Mouse (Mus musculus) brown adipose tissue, adult 24 weeks (tissue): ENCODE data around the gene Nek1. TPM values are rescaled to one million over a fixed set of nuclear protein-coding genes. Genes with fewer than 3 reads are reported as not detected.

Experiments
- H3K27ac ChIP-seq: fragments of 200-500 bp; replicated peaks from 2 replicates; pipeline ENCODE4 v1.5.1; 2012; ENCODE audit warnings: low read depth, mild to moderate bottlenecking, low read length
- H3K4me1 ChIP-seq: fragments of 200-500 bp; 2 replicates; pipeline ENCODE4 v1.6.1; 2012; ENCODE audit warnings: low read length, mixed read lengths; ENCODE audit not compliant: control insufficient read depth, insufficient read depth, insufficient read length
- H3K4me3 ChIP-seq: fragments of 200-500 bp; 2 replicates; pipeline ENCODE4 v1.5.1; 2012; ENCODE audit warnings: low read depth, mild to moderate bottlenecking, low read length, moderate library complexity; ENCODE audit not compliant: insufficient read depth
- polyA plus RNA-seq: library from polyadenylated mRNA; stranded (reverse); fragments of >200 nt; gene quantifications from 2 replicates; pipeline ENCODE4 v1.2.4, GENCODE M21; 2012; ENCODE audit not compliant: missing spikeins, insufficient read depth, insufficient read length

Nek1 gene
- polyA plus RNA-seq, 1 experiment = 6.2 TPM

DNA sequence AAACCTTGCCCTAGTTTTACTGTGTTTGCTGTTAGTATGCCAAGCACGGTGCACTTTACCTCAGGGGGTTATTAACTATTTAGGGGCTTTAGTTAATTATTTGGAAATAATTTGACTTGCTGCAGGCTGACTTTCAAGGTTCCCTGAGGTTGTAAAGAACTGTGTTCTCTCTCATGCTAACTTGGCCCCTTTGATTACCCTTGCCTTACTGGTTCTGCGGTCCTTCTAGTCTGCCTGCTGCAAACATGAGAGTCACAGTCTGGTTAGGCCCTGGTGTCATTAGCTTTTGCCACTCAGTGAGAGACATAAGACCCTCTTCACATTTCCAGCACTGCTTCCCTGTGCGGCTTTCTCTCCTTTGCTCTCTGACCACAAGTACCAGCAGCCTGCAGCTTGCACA lies 64.0 kb downstream of the Nek1 start:
- no peaks in the 10 kb centered on the region for H3K4me1 ChIP-seq
- no peak overlapping the region for H3K4me3 ChIP-seq

DNA sequence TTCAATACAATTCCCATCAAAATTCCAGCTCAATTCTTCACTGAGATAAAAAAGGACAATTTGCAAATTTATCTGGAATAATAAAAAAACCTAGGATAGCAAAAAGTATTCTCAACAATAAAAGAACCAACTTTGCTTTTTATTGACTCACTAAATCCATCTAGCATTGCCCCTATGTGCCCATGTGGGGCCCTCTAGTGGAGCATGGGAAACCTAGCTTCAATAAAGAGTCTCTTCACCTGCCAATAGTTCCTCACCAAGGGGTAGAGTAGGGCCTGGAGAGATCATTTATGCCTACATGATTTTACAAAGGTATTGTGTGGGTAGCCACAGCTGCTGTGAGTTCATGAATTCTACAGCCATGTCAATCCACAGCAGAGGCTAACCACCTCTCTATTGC lies 66.1 kb downstream of the Nek1 start:
- Histone ChIP-seq H3K4me1 (no peaks in the 10 kb centered on the region), H3K4me3 (no peak overlapping the region), H3K27ac (no peak overlapping the region)

More for the DNA sequence above, 64.0 kb downstream of the Nek1 start:
- no peak overlapping the region for H3K27ac ChIP-seq

DNA sequence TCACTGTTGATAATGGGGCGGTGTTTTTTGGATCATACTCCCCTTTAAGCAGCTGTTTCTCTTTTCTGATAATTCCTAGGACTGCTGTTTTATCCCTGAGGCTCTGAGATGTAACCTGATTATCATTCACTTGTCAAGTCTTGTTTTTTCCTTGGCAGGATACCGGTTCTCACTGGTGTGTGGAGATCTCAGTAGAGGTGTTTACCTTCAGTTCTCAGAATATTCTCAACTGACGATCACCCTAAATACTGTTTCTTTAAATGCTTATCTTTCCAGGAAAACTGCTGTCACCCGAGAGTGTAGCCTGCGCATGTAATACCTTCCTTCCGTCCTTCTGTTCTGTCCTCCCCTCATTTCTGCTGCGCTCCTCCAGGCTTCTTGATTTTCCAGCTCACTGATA lies 67.4 kb downstream of the Nek1 start:
- no peak overlapping the region for H3K27ac ChIP-seq
- H3K4me1 ChIP-seq = no peaks in the 10 kb centered on the region

DNA sequence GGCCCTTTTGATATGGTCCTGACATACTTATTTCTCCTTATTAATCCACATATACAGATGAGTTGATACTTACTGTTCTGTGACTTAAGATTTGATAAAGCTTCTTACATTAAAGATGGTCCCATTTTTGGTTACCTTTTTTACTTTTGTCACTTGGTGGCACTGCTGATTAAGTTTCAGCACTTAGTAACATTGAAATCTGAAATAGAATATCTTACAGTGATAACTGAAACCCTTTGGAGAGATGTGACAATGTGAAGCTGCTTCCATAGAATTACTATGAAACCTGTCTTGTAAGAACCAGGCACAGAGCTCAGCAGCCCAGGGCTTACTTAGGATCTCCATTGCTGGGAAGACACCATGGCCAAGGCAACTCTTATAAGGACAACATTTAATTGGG lies 82.1 kb downstream of the Nek1 start:
- Histone ChIP-seq H3K4me3 (no peak overlapping the region), H3K4me1 (no peaks in the 10 kb centered on the region), H3K27ac (no peak overlapping the region)

More for the DNA sequence above, 67.4 kb downstream of the Nek1 start:
- H3K4me3 ChIP-seq = no peak overlapping the region

DNA sequence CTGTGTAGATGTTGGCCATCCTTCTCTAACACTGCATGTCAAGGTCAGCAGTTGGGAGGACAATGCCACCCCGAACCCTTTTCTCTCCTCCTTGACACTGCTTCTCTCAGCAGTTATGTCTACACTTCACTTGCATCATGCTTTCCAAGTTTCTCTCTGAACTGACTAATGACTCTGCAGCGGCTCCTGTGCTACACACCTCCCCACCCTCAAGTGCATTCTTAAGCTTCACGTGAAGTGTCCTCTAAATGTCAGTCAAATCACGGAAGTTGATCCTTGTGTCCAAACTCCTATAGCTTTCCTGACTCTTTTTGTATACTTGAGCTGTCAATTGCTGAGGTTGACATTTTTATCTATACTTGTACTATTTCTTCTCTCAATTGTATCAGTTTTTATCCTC lies 117.5 kb downstream of the Nek1 start:
- no peaks in the 10 kb centered on the region for H3K4me1 ChIP-seq
- no peak overlapping the region for H3K27ac ChIP-seq
- H3K4me3 ChIP-seq = no peak overlapping the region

DNA sequence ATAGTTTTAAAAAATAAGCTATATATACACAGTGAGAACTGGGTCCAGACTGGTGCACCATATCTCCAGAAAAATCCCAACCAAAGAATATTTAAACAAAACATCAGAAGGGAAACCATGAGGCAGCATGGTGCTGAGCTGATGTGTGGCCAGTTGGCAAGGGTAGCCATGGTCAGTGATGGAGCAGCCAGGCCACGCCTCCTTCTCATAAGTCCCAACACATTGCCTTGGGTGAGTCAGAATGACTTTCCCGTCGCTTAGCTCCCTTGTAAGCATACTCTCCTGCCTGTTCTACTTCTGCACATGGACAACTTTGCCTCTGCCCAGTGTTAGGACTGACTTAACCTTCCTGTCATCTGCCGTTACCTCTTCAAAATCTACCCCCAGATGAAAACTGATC lies 118.9 kb downstream of the Nek1 start:
- H3K27ac ChIP-seq = no peak overlapping the region
- H3K4me3 ChIP-seq = no peak overlapping the region
- H3K4me1 ChIP-seq = no peaks in the 10 kb centered on the region

DNA sequence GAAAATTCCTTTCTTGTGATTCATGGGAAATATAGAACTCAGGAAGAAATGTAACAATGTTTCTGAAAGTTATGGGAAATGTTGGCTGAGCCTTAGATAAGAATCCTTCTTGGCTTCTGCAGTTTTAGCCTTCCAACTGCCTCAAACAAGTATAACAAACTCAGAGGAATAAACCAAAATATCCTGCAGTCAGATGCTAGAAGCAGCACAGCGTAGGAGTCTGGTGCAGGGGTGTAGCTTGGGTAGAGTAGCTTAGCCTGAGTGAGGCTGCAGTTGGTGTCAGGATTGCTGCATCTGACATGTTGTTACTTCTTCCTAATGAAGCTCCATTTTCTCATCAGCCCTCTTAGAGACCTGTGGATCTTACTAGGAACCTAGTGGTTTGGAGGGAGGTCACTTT lies 128.6 kb downstream of the Nek1 start:
- H3K27ac ChIP-seq = no peak overlapping the region
- H3K4me1 ChIP-seq = no peaks in the 10 kb centered on the region
- no peak overlapping the region for H3K4me3 ChIP-seq

DNA sequence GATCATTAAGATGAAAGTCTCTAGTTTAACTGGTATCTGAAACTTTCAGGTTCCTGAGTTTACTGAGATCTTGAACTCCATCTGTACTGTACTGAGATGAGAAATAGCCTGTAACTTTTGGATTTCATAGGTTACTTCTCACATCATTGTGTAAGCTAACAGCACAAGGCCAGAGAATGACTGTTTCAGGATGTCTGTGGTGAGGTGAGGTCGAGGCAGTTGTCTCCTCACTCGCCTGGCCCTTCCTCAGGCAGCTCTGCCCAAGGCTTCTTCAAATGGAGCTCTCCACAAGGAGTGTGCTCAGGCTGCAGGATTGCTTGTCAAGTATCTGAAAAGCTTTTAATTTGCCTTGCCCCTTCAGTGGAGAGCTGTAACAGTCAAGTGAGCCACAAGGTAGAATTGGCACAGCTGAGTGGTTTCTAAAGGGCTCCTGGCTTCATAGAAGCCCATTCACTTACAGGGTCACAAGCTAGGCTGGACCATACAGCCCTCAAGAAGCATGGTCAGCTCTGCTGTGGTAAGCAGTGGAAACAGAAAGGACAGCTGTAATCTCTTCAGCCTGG lies 134.4 kb downstream of the Nek1 start:
- Histone ChIP-seq H3K4me3 (no peak overlapping the region), H3K4me1 (0 out of 2 replicates have a peak, but pooled peaks cover 3% of the 10 kb centered on the region), H3K27ac (no peak overlapping the region)

DNA sequence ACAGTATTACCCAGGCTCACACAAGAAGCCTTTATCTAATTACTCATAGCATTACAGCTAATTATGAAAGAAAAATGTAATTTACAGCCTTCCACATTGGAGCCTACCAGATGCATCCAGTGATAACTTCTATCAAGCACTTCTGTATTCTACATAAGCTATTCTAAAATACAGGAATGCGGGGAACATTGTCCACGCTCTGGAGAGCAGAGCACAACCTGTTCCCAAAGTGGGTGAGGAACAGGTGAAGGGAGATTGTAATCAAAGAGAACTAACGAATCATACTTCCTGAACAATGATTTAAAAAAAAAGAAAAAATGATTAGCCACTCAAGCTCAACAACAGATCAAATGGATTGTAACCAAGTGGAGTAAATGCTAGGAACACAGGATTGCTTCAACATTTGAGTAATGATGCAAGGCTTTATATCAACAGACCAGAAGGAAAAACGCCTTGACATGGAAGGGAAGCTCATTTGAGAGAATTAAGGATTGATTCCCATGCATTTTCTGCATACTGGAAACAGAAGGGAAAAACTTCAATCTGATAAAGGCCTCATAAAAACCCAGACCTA lies 139.7 kb downstream of the Nek1 start:
- H3K27ac ChIP-seq = no peak overlapping the region
- H3K4me3 ChIP-seq = no peak overlapping the region
- peaks cover 5% of the 10 kb centered on the region; the same call in 1 of the 2 replicates for H3K4me1 ChIP-seq

DNA sequence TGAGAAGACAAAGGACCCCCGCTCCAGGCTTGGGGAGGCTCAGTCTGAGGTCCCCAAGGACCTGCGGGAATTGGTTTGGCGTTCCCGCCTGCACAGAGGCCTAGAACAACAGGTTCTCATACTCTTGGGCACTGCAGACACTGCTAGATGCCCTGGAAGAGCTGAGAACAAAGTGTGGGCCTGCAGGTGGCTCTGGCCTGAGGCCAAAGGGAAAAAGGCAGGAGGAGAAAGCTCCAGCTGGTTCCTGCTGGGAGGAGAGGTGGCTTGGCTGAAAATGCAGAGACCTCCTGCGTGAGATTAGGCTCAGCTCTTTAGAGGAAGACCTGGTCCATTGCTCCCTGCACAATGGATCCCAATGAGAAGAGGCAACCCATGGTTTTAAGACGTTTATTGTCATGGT lies 148.9 kb downstream of the Nek1 start:
- no peaks in the 10 kb centered on the region for H3K4me1 ChIP-seq
- H3K4me3 ChIP-seq = no peak overlapping the region
- H3K27ac ChIP-seq = no peak overlapping the region

DNA sequence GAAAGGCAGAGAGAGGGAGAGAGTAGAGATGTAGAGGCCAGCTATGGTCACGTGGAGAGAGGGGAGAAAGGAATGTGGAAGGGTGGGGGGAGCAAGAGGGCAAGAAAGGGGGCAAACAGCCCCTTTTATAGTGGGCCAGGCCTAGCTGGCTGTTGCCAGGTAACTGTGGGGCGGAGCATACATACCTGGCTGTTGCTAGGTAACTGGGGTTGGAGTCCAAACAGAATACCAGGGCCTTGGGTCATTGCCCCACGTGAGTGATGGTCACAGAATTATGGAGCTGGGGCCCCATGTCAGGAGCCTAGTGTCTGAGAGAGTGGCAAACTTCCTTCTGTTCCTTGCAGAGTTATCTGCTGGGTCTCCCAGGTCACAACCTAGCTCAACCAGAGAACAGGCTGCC lies 149.3 kb downstream of the Nek1 start:
- no peak overlapping the region for H3K4me3 ChIP-seq
- H3K4me1 ChIP-seq = no peaks in the 10 kb centered on the region
- H3K27ac ChIP-seq = no peak overlapping the region

DNA sequence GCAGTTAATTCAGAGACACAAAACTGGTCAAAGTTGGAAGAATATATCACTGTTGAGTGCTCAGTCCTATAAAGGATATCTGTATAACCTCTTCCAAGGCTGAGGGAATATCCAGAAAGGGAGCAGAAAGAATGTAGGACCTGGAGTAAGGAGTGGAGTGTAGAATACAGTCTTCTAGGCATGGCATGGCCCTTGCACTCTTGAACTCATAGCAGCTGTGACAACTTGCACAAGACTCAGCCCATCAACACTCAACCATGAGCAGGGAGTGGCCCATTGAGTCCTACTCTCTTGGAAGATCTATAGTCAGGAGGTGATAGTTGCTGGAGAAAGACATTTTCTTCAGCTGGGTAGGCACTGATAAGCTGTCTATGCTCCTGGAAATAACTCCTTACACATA lies 149.8 kb downstream of the Nek1 start:
- Histone ChIP-seq H3K27ac (no peak overlapping the region), H3K4me1 (no peaks in the 10 kb centered on the region), H3K4me3 (no peak overlapping the region)

DNA sequence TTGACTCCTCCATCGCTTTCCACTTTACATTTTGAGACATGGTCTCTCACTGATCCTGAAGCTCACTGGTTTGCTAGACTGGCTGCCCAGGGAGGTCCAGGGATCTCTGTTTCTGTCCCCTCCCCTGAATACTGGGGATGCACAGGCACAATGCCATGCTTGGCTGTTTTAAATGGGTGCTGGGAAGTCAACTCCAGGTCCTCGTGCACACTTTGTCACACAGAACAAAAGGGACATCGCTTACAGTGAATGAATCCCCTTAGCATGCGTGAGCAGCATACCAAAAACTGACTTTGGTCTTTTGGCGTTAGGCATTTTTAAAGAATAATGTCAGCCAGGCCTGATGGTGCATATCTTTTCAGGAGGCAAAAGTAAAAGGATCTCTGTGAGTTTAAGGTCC lies 155.7 kb downstream of the Nek1 start:
- H3K4me1 ChIP-seq = no peaks in the 10 kb centered on the region
- H3K27ac ChIP-seq = no peak overlapping the region
- H3K4me3 ChIP-seq = no peak overlapping the region

DNA sequence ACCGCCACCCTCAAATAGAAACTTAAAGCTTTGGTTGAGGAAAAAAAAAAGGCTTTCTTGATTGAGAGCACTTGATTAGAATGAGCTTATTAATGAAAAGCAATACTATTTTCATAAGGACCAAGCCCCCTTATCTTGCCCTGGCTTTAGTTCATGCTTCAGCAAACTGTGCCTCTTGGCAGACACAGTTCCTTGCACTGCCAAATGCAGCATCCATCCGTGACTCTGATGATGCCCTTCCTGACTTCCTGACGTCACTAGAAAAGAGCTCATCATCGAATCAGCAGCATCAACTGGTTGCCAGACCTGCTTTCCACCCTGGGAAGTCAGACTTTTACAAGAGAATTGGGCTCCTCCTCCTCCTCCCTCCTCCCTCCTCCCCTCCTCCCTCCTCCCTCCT lies 157.6 kb downstream of the Nek1 start:
- Histone ChIP-seq H3K4me1 (no peaks in the 10 kb centered on the region), H3K4me3 (no peak overlapping the region), H3K27ac (no peak overlapping the region)

DNA sequence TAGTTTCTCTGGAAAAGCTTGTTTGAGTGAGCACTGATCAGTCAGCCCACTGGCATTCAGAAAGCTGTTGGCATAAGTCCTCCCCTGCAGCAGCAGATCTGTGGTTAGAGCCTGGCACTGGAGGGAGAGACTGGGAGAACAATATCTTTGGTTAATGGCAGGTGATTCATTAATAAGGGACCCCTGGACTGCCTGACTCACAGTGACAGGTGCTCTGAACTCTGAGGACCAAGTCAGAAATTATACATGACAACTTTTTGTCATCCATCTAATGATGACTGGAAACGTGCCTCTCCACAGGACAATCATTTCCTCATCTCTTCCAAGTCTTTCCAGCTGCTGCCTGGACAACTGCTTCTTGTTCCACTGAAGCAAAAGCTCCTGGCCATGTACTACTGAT lies 163.4 kb downstream of the Nek1 start:
- no peak overlapping the region for H3K4me3 ChIP-seq
- H3K27ac ChIP-seq = no peak overlapping the region
- H3K4me1 ChIP-seq = no peaks in the 10 kb centered on the region

DNA sequence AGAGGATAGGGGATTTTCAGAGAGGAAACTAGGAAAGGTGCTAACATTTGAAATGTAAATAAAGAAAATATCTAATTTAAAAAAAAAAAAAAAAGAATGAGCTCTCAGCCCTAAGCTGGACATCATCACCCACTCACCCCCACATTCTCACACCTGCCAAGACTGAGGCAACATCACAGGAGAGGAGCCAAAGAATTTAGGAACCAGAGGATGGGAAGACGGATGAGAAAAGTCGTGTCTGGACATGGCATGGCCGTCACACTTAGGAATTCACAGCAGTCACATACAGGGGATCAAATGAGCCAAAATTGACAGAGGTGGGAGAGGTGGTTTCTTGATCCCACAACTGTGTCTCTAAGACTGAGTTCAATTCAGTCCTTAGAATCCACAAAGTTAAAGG lies 165.5 kb downstream of the Nek1 start:
- Histone ChIP-seq H3K4me1 (no peaks in the 10 kb centered on the region), H3K4me3 (no peak overlapping the region), H3K27ac (no peak overlapping the region)
